12 mouse cellular contexts compared by ENCODE assay signal in genomic region chr14:26481457-26481856, GRCm38 (mm10).
"Had no signal": no experiment of that assay in that cellular context is flagged by ENCODE, and none has a peak within 500 bp of the region (broad histone marks: within the 10 kb centered on the region; RNA-seq: fewer than 3 reads in every experiment).

No protein-coding gene starts in this region.

- DNase-seq: kidney, postnatal 10 days; kidney, postnatal 4 days; lung, embryonic 14.5 days; lung, postnatal 10 days; lung, postnatal 4 days; right cerebral cortex, postnatal 14 days had no signal

- H3K4me3 ChIP-seq: limb, embryonic 15.5 days; liver, embryonic 12.5 days; midbrain, embryonic 12.5 days had no signal

- H3K36me3 ChIP-seq: midbrain, embryonic 12.5 days had no signal

- H3K27ac ChIP-seq: limb, embryonic 15.5 days; liver, embryonic 12.5 days; midbrain, embryonic 12.5 days; stomach, postnatal 0 days had no signal

- H3K27me3 ChIP-seq: limb, embryonic 15.5 days; liver, embryonic 12.5 days; megakaryocyte, embryonic 14.5 days; midbrain, embryonic 12.5 days had no signal

- H3K9me3 ChIP-seq: limb, embryonic 15.5 days; liver, embryonic 12.5 days; megakaryocyte, embryonic 14.5 days; midbrain, embryonic 12.5 days had no signal

- H3K4me2 ChIP-seq: limb, embryonic 15.5 days; liver, embryonic 12.5 days; lung, embryonic 14.5 days; midbrain, embryonic 12.5 days had no signal

- H3K4me1 ChIP-seq: midbrain, embryonic 12.5 days had no signal

- ATAC-seq: liver, embryonic 12.5 days; midbrain, embryonic 16.5 days had no signal

- H3K9ac ChIP-seq: limb, embryonic 15.5 days; liver, embryonic 12.5 days; lung, embryonic 14.5 days; midbrain, embryonic 12.5 days had no signal
